Mouse (Mus musculus): ENCODE data around the gene Olfr315. TPM values are rescaled to one million over a fixed set of nuclear protein-coding genes. Genes with fewer than 3 reads are reported as not detected.
"Not testable (repeated sequence)": the region's sequence is repeated elsewhere in the genome, so short reads cannot be mapped to it uniquely, and the experiment has no call there.

Olfr315 gene
- polyA plus RNA-seq, 1 experiment from 2014 or later = not detected

DNA sequence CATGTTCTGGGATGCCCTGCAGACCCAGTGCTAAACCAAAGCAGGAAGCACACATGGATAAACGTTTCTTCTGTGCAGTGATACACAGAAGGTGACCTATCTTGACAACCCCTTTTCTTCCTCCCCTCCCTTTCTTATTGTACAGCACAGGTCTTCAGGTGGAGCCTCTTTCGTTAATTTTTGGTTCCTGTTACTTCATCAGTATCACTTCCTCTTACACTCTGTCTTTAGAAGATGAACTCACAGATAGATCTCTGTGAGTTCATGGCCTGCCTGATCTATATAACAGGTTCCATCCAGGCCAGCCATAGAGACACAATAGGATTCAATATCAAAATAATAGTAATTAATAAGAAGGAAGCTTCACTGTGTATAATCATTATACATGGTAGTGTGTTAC, 17.1 kb downstream of the Olfr315 start:
- Histone ChIP-seq H3K36me3 (no peaks in the 10 kb centered on the region), H3K27ac (no peak overlapping the region), H3K4me2 (replicated peaks) (no peak overlapping the region), H3K4me3 (no peak overlapping the region), H3K9me3 (no peaks in the 10 kb centered on the region), H3K9ac (no peak overlapping the region), H3K4me1 (no peaks in the 10 kb centered on the region), H3K27me3 (replicated peaks) (no peaks in the 10 kb centered on the region)
- no peak for ATAC-seq (ENCODE audit: low FRiP score, low read depth)
- WGBS = 70% methylated on average over 2 of the region's 2 CpGs

DNA sequence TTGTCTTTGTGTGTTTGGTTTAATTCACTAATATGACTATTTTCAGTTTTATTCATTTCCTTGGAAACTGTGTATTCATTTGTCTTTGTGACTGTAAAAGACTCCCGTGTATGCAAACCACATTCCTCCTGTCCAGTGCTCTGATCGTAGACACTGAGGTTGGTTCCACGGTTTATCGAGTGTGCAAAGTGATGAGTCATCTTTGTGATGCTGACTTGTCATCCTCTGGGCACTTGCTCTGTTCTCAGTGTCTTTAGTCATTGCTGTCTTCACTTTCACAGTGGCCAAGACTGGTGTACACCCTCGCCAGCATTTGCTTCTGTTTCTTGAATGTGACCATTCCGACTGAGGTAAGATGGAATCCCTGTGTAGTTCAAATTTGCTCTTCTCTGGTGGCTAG, 17.7 kb downstream of the Olfr315 start:
- WGBS = 85% methylated on average over 6 of the region's 6 CpGs
- H3K4me2 ChIP-seq (replicated peaks) = no peak overlapping the region
- H3K27ac ChIP-seq = no peak overlapping the region
- H3K4me1 ChIP-seq = no peaks in the 10 kb centered on the region
- ATAC-seq (ENCODE audit: low FRiP score, low read depth) = no peak
- no peak overlapping the region for H3K9ac ChIP-seq
- no peaks in the 10 kb centered on the region for H3K36me3 ChIP-seq
- H3K27me3 ChIP-seq (replicated peaks) = no peaks in the 10 kb centered on the region
- H3K4me3 ChIP-seq = no peak overlapping the region
- no peaks in the 10 kb centered on the region for H3K9me3 ChIP-seq

DNA sequence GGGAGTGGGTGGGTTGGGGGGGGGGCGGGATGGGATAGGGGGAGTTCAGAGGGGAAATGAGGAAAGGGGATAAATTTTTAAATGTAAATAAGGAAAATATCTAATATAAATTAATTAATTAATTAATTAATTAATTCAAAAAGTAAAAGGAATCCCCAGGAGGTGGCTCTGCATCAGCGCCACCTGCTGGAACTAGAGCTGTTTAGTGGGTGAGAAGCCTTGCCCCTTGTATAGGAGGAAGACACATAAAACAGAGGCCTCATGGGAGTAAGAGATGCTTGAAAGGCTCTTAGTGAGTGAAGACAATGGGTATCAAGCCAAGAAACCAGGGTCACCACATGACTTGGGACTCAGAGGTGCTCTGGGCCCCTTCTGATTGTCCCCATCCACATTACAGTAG, 22.9 kb downstream of the Olfr315 start:
- Histone ChIP-seq H3K27ac (no peak overlapping the region), H3K4me1 (no peaks in the 10 kb centered on the region), H3K4me3 (no peak overlapping the region), H3K9me3 (no peaks in the 10 kb centered on the region), H3K36me3 (no peaks in the 10 kb centered on the region), H3K4me2 (replicated peaks) (no peak overlapping the region), H3K27me3 (replicated peaks) (0 out of 2 replicates have a peak, but pooled peaks cover 3% of the 10 kb centered on the region), H3K9ac (no peak overlapping the region)
- ATAC-seq (ENCODE audit: low FRiP score, low read depth) = no peak
- 83% methylated on average over 2 of the region's 2 CpGs for WGBS

DNA sequence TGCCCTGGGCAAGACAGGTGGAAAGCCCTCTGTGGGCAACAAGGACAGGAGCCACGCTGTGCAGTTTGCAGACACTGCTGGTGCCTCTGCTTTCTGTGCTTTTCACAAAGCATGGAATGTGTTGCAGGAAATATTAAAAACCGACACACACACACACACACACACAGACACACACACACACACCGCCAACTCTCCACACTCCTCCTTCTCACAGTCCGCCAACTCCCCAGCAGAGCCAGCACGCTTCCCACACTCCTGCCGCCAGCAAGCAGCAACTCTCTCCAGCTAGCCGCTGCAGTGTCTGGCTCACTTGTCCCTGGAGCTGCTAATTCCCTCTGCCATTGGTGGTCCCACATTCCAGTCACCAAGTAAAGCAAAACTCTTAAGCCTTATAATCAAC, 23.9 kb downstream of the Olfr315 start:
- 84% methylated on average over 7 of the region's 7 CpGs for WGBS
- Histone ChIP-seq H3K9me3 (no peaks in the 10 kb centered on the region), H3K27me3 (replicated peaks) (0 out of 2 replicates have a peak, but pooled peaks cover 3% of the 10 kb centered on the region), H3K9ac (no peak overlapping the region), H3K4me1 (peaks cover 5% of the 10 kb centered on the region), H3K4me3 (no peak overlapping the region), H3K36me3 (no peaks in the 10 kb centered on the region), H3K4me2 (replicated peaks) (no peak overlapping the region), H3K27ac (no peak overlapping the region)
- no peak for ATAC-seq (ENCODE audit: low FRiP score, low read depth)

DNA sequence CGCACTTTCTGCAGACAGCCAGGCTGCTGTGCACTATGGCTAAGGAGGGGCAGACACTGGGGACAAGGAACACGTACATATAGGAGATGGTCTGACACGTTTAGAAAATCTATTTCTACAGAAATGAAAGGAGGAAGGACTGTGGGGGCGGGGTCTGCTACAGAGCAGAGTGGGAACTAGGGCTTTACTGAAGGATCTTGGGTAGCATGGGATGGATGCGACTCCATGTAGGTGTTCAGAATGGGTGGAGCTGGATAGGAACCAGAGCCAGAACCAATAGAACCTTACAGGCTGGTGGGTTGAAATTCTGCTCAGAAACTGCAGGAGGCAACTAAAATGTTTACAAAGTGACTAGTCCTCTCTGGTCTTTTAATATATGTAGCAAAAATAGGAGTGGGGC, 26.8 kb downstream of the Olfr315 start:
- H3K27me3 ChIP-seq (replicated peaks) = 0 out of 2 replicates have a peak, but pooled peaks cover 3% of the 10 kb centered on the region
- no peak overlapping the region for H3K9ac ChIP-seq
- H3K27ac ChIP-seq = no peak overlapping the region
- H3K36me3 ChIP-seq = no peaks in the 10 kb centered on the region
- 82% methylated on average over 5 of the region's 5 CpGs for WGBS
- H3K9me3 ChIP-seq = no peaks in the 10 kb centered on the region
- no peak overlapping the region for H3K4me2 ChIP-seq (replicated peaks)
- H3K4me1 ChIP-seq = peaks cover 8% of the 10 kb centered on the region
- no peak overlapping the region for H3K4me3 ChIP-seq
- no peak for ATAC-seq (ENCODE audit: low FRiP score, low read depth)

DNA sequence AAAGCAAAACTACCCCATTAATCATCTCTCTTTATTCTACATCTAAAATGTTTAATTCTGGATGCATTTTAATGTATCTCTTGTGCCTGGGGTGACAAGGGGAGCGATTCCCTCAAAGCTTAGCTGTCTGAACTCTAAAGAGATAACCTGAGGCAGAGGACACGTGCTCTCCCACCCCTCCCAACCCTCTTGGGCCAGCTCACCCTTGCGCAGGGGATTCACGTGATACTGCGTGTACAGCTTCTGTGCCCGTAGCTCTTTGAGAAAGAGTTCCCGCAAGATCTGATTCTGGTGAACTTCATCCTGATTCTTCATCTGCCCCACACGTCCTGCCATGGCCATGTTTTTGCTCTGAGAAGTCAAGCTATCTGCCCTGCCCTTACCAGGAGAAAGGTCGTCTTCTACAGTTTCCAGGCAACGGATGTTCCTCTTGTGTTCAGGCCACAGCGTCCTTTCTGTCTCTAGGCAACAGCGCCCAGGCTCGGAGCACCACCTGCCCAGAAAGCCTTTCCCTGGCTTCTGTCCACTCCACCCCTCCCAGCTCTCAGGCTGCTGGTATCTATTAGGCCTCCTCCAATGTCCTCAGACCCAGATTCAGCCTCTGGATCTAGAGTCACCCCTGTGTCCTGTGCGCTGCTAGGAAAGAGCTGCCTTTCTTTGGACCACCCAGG, 28.7 kb downstream of the Olfr315 start, which contains the start of gene Fam183b:
Fam183b (minus strand) TSS at position 403 of the 671 bp plus-strand sequence.
- 0 out of 2 replicates have a peak, but pooled peaks cover 3% of the 10 kb centered on the region for H3K27me3 ChIP-seq (replicated peaks)
- H3K27ac ChIP-seq = no peak within 1 kb of the TSS
- no peak within 1 kb of the TSS for H3K4me3 ChIP-seq
- no peaks in the 10 kb centered on the region for H3K36me3 ChIP-seq
- H3K9ac ChIP-seq = 0 out of 2 replicates have a peak within 1 kb of the TSS, but pooled peaks have one; percentile 13
- peaks cover 8% of the 10 kb centered on the region for H3K4me1 ChIP-seq
- H3K4me2 ChIP-seq (replicated peaks) = peak within 1 kb of the TSS; percentile 38
- WGBS = 37% methylated on average over 14 of the region's 14 CpGs
- peak; percentile 66 for ATAC-seq (ENCODE audit: low FRiP score, low read depth)
- H3K9me3 ChIP-seq = no peaks in the 10 kb centered on the region

DNA sequence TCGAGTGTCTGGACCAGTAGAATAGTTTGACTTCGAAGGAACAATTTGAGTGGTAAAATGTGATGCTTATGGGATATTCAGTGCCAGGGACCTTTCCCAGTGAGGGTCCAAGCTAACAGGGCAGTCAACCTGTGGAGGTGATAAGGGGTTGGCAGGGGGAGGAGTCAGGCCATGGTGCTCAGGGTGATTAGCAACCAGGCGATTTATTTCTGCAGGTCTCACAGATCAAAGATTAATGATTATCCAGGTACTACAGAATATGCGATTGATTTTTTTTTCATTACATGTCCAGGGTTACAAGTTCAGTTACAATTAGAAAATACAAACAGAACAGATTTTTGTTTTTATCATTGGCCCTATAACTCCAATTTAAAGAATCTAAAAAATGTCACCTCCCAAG, 30.9 kb downstream of the Olfr315 start:
- ATAC-seq (ENCODE audit: low FRiP score, low read depth) = no peak
- H3K4me2 ChIP-seq (replicated peaks) = no peak overlapping the region
- no peaks in the 10 kb centered on the region for H3K36me3 ChIP-seq
- WGBS = 87% methylated on average over 4 of the region's 4 CpGs
- no peak overlapping the region for H3K4me3 ChIP-seq
- H3K27ac ChIP-seq = no peak overlapping the region
- H3K9ac ChIP-seq = no peak overlapping the region
- H3K4me1 ChIP-seq = peaks cover 8% of the 10 kb centered on the region
- H3K9me3 ChIP-seq = no peaks in the 10 kb centered on the region
- H3K27me3 ChIP-seq (replicated peaks) = 0 out of 2 replicates have a peak, but pooled peaks cover 3% of the 10 kb centered on the region

DNA sequence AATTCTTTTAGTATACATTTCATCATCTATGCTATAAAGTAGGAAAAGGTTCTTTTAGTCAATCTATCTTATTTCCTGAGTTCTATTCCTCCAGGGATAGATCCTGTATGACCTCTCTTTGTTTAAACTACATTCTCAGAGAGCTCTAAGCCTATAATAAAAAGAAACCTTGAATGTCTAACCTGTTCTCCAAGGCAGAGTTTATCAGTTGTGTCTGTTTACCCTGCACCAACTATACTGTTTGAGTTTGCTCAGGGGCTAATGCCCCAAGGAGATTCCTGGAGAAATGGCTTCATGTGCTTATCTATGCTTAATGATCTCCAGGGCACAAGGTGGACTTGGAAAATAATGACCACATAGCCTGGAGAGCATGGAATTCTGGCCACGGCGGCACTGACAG, 31.4 kb downstream of the Olfr315 start:
- Histone ChIP-seq H3K27me3 (replicated peaks) (no peaks in the 10 kb centered on the region), H3K4me2 (replicated peaks) (no peak overlapping the region), H3K4me3 (no peak overlapping the region), H3K4me1 (peaks cover 8% of the 10 kb centered on the region), H3K36me3 (no peaks in the 10 kb centered on the region), H3K9me3 (no peaks in the 10 kb centered on the region), H3K9ac (no peak overlapping the region), H3K27ac (no peak overlapping the region)
- no peak for ATAC-seq (ENCODE audit: low FRiP score, low read depth)
- 79% methylated on average over 2 of the region's 2 CpGs for WGBS

DNA sequence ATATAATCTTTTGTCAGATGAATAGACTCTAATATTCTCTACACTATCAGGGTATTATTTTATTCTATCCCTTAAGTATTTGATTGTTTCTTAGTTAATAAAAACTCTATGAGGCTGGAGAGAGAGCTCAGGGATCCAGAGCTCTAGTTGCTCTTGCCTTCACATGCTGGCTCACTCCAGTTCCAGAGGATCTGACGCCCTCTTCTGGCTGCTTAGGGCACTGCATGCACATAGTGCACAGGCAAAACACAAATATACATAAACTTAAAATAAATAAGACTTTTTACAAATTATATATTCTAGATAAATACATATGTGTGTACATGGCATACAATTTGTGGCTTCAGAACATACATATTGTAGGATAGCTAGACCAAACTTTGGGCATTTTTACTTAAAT, 39.0 kb downstream of the Olfr315 start:
- no peak overlapping the region for H3K4me3 ChIP-seq
- H3K9me3 ChIP-seq = no peaks in the 10 kb centered on the region
- no peak for ATAC-seq (ENCODE audit: low FRiP score, low read depth)
- no peaks in the 10 kb centered on the region for H3K27me3 ChIP-seq (replicated peaks)
- H3K4me2 ChIP-seq (replicated peaks) = no peak overlapping the region
- no peaks in the 10 kb centered on the region for H3K36me3 ChIP-seq
- no peaks in the 10 kb centered on the region for H3K4me1 ChIP-seq
- WGBS = 5% methylated on average over 1 of the region's 1 CpGs
- H3K27ac ChIP-seq = no peak overlapping the region
- H3K9ac ChIP-seq = no peak overlapping the region

DNA sequence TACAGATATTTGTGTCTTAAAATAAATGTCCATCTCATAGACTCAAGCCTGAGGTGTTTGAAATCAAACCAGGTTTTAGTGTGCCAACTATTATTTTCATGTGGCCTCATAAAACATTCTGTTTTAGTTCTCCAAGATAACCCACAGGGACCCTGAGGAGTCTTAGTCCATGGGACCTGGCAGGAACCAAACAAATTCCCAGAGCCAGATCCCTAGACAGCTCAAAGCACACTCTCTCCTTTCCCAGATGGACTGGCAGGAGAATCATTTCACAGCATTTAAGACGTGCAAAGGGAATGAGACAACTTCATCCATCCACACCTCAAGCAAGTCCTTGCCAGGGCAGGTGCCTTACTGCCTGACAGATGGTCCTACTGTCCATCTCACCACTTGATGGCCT, 41.7 kb downstream of the Olfr315 start, which contains the start of gene Olfr313:
Olfr313 (plus strand) TSS at position 301 of the 400 bp plus-strand sequence.
- 43% methylated on average over 1 of the region's 1 CpGs for WGBS
- not testable (repeated sequence) for H3K9me3 ChIP-seq; H3K4me1 ChIP-seq; H3K36me3 ChIP-seq; H3K27me3 ChIP-seq (replicated peaks); H3K4me2 ChIP-seq (replicated peaks); ATAC-seq (ENCODE audit: low FRiP score, low read depth); H3K27ac ChIP-seq; H3K4me3 ChIP-seq; H3K9ac ChIP-seq

DNA sequence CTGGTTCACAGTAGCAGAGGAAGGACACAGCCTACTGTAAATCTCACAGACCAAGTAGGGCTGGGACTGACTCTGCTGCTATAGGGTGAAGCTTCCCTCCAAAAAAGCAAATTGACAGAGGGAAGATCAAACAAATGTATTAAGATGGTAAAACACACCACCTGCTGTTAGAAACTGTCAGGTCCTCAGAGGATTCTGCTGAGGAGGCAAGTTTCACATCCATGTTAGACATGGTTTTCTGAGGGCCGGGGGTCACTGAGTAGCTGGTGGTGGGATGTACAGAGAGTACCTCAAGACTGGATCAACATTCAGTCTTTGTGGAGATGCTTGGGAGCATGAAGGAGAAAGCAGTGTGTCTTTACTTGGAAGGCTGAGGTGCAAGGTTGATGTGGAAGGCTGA, 42.7 kb downstream of the Olfr315 start:
- no peaks in the 10 kb centered on the region for H3K9me3 ChIP-seq
- 89% methylated on average over 1 of the region's 1 CpGs for WGBS
- ATAC-seq (ENCODE audit: low FRiP score, low read depth) = no peak
- H3K36me3 ChIP-seq = no peaks in the 10 kb centered on the region
- no peaks in the 10 kb centered on the region for H3K4me1 ChIP-seq
- H3K4me2 ChIP-seq (replicated peaks) = no peak overlapping the region
- H3K27ac ChIP-seq = no peak overlapping the region
- no peak overlapping the region for H3K9ac ChIP-seq
- no peaks in the 10 kb centered on the region for H3K27me3 ChIP-seq (replicated peaks)
- H3K4me3 ChIP-seq = no peak overlapping the region

DNA sequence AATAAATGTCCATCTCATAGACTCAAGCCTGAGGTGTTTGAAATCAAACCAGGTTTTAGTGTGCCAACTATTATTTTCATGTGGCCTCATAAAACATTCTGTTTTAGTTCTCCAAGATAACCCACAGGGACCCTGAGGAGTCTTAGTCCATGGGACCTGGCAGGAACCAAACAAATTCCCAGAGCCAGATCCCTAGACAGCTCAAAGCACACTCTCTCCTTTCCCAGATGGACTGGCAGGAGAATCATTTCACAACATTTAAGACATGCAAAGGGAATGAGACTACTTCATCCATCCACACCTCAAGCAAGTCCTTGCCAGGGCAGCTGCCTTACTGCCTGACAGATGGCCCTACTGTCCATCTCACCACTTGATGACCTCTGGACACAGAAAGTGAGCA, 55.9 kb downstream of the Olfr315 start, which contains the start of gene Olfr312:
Olfr312 (plus strand) TSS at position 301 of the 400 bp plus-strand sequence.
- H3K36me3 ChIP-seq; H3K27me3 ChIP-seq (replicated peaks); H3K9me3 ChIP-seq; H3K4me3 ChIP-seq; H3K27ac ChIP-seq; H3K4me1 ChIP-seq; H3K9ac ChIP-seq; ATAC-seq (ENCODE audit: low FRiP score, low read depth); H3K4me2 ChIP-seq (replicated peaks): not testable (repeated sequence)

DNA sequence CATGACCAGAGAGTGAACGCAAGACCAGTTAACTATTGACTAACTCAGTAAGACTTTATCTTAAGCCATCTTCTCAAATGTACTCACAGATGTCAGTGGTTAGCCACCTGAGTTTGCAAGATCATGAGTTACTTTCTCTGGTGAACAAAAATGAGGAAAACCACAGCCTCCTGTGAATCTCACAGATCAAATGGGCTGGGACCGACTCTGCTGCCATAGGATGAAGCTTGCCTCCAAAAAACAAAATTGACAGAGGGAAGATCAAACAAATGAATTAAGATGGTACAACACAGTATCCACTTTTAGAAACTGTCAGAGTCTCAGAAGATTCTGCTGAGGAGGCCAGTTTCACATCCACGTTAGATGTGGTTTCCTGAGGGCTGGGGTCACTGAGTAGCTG, 56.8 kb downstream of the Olfr315 start:
- Histone ChIP-seq H3K4me3 (no peak overlapping the region), H3K36me3 (no peaks in the 10 kb centered on the region)
- 84% methylated on average over 3 of the region's 3 CpGs for WGBS

More for the DNA sequence above, 56.8 kb downstream of the Olfr315 start:
- no peaks in the 10 kb centered on the region for H3K27me3 ChIP-seq (replicated peaks)
- no peaks in the 10 kb centered on the region for H3K4me1 ChIP-seq
- no peak for ATAC-seq (ENCODE audit: low FRiP score, low read depth)
- H3K9me3 ChIP-seq = no peaks in the 10 kb centered on the region
- no peak overlapping the region for H3K4me2 ChIP-seq (replicated peaks)
- no peak overlapping the region for H3K9ac ChIP-seq
- no peak overlapping the region for H3K27ac ChIP-seq

Data from neural tube, embryonic 12.5 days (tissue).